Mouse (Mus musculus): ENCODE measurements around the gene Cotl1.

DNA sequence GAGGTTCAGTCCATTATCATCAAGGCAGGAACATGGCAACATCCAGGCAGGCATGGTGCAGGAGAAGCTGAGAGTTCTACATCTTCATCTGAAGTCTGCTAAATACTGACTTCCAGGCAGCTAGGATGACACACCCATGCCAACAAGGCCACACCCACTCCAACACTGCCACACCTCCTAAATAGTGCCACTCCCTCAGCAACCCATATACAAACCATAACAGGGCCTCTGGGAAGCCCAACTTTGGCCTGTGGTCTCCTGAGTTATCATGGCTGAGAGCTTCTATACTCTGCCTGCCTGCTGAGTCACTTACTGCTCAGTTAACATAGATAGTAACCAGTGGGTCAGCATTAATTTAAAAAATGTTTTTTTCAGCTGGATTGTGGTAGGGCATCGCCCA lies 32.8 kb upstream of the Cotl1 start:
- no peak for TF ChIP-seq CTCF (IDR thresholded peaks at IDR 0.05; ENCODE audit: low read depth, low read length)
- no peak for TF ChIP-seq POLR2A (IDR thresholded peaks at IDR 0.05; ENCODE audit: extremely low read depth, insufficient read depth, low read length)
